Mouse (Mus musculus) lung, postnatal 25 days (tissue): ENCODE data around the gene Oaz2.

Source experiments
- DNase-seq: peaks from one replicate; pipeline ENCODE4 v3.0.0; 2022; ENCODE audit warnings: low spot score

Gene Oaz2

GRCm38 (mm10) chr9:65692959-65693603 lies 25.3 kb downstream of the Oaz2 start:
- DNase-seq: no peak

GRCm38 (mm10) chr9:65695646-65696045 lies 27.8 kb downstream of the Oaz2 start:
- peak; percentile 54 for DNase-seq

- DNase-seq: no peak
These were observed 28.5 kb downstream of the Oaz2 start for GRCm38 (mm10) chr9:65696337-65696736.

- DNase-seq: no peak
These were observed 29.6 kb downstream of the Oaz2 start for GRCm38 (mm10) chr9:65697356-65697755.

- DNase-seq: no peak
These were observed 30.2 kb downstream of the Oaz2 start for GRCm38 (mm10) chr9:65697992-65698391.

- no peak for DNase-seq
These were observed 32.7 kb downstream of the Oaz2 start for GRCm38 (mm10) chr9:65700504-65700903.

GRCm38 (mm10) chr9:65702286-65702685 lies 34.5 kb downstream of the Oaz2 start:
- DNase-seq: no peak

GRCm38 (mm10) chr9:65703241-65703640 lies 35.4 kb downstream of the Oaz2 start:
- DNase-seq: no peak

GRCm38 (mm10) chr9:65703926-65704595 lies 36.3 kb downstream of the Oaz2 start:
- DNase-seq: no peak

- no peak for DNase-seq
These were observed 50.4 kb downstream of the Oaz2 start for GRCm38 (mm10) chr9:65718195-65718594.

GRCm38 (mm10) chr9:65721161-65721566 lies 53.4 kb downstream of the Oaz2 start:
- no peak for DNase-seq

- peak; percentile 19 for DNase-seq
These were observed 56.9 kb downstream of the Oaz2 start for GRCm38 (mm10) chr9:65724471-65725290.

GRCm38 (mm10) chr9:65725291-65725622 lies 57.5 kb downstream of the Oaz2 start:
- DNase-seq: no peak

- DNase-seq: no peak
These were observed 58.6 kb downstream of the Oaz2 start for GRCm38 (mm10) chr9:65726431-65726830.

GRCm38 (mm10) chr9:65727491-65727890 lies 59.7 kb downstream of the Oaz2 start:
- DNase-seq: no peak

- no peak for DNase-seq
These were observed 60.8 kb downstream of the Oaz2 start for GRCm38 (mm10) chr9:65728588-65728987.

GRCm38 (mm10) chr9:65734931-65735330 lies 67.1 kb downstream of the Oaz2 start:
- no peak for DNase-seq
